ENCODE assay signal across 19 mouse cellular contexts in genomic region chr12:30034681-30035080, GRCm38 (mm10).
A peak's percentile ranks its signal among the peaks of the same experiment; 100 is the strongest.
DNase-seq lines count a peak whose midpoint lies in the region; ATAC-seq lines count a peak whose summit lies in the region.
"Had no signal": no experiment of that assay in that cellular context is flagged by ENCODE, and none has a peak within 500 bp of the region (broad histone marks: within the 10 kb centered on the region; RNA-seq: fewer than 3 reads in every experiment).

No protein-coding gene starts in this region.

- no peak overlapping the region for H3K9ac ChIP-seq in forebrain, embryonic 14.5 days (ENCODE audit: low read length)
- H3K9ac ChIP-seq in kidney, embryonic 16.5 days (replicated peaks; ENCODE audit: low read length): no peak overlapping the region
- H3K9ac ChIP-seq: embryonic facial prominence, embryonic 13.5 days; forebrain, embryonic 15.5 days; hindbrain, embryonic 13.5 days had no signal

- H3K27ac ChIP-seq in forebrain, embryonic 10.5 days: 0 out of 2 replicates have a peak overlapping the region, but pooled peaks have one; percentile 76
- H3K27ac ChIP-seq in forebrain, embryonic 14.5 days (ENCODE audit: low read depth, low read length): no peak overlapping the region
- H3K27ac ChIP-seq in kidney, embryonic 16.5 days (ENCODE audit: low read length): no peak overlapping the region
- H3K27ac ChIP-seq: embryonic facial prominence, embryonic 13.5 days; forebrain, embryonic 15.5 days; hindbrain, embryonic 13.5 days had no signal

- H3K36me3 ChIP-seq in forebrain, embryonic 10.5 days (replicated peaks): no peaks in the 10 kb centered on the region
- H3K36me3 ChIP-seq in forebrain, embryonic 14.5 days (ENCODE audit: control insufficient read depth, insufficient read depth, low read length): no peaks in the 10 kb centered on the region
- no peaks in the 10 kb centered on the region for H3K36me3 ChIP-seq in kidney, embryonic 16.5 days (ENCODE audit: insufficient read depth, low read length)
- H3K36me3 ChIP-seq: embryonic facial prominence, embryonic 13.5 days; forebrain, embryonic 15.5 days; hindbrain, embryonic 13.5 days had no signal

- H3K27me3 ChIP-seq in forebrain, embryonic 10.5 days (ENCODE audit: poor library complexity, severe bottlenecking): no peaks in the 10 kb centered on the region
- no peaks in the 10 kb centered on the region for H3K27me3 ChIP-seq in forebrain, embryonic 14.5 days (replicated peaks; ENCODE audit: control insufficient read depth, insufficient read depth, low read length)
- H3K27me3 ChIP-seq in kidney, embryonic 16.5 days (ENCODE audit: insufficient read depth, low read length): no peaks in the 10 kb centered on the region
- H3K27me3 ChIP-seq: embryonic facial prominence, embryonic 13.5 days; forebrain, embryonic 15.5 days; hindbrain, embryonic 13.5 days; Patski had no signal

- 95% methylated on average over 5 of the region's 5 CpGs for WGBS in forebrain, embryonic 10.5 days
- 89% methylated on average over 5 of the region's 5 CpGs for WGBS in forebrain, embryonic 14.5 days
- 72% methylated on average over 5 of the region's 5 CpGs for WGBS in kidney, embryonic 16.5 days

- no peak overlapping the region for H3K4me3 ChIP-seq in forebrain, embryonic 10.5 days
- H3K4me3 ChIP-seq in forebrain, embryonic 14.5 days (ENCODE audit: low read depth, low read length): no peak overlapping the region
- no peak overlapping the region for H3K4me3 ChIP-seq in kidney, embryonic 16.5 days (ENCODE audit: low read length)
- H3K4me3 ChIP-seq: embryonic facial prominence, embryonic 13.5 days; forebrain, embryonic 15.5 days; hindbrain, embryonic 13.5 days had no signal

- peaks cover 29% of the 10 kb centered on the region for H3K4me1 ChIP-seq in forebrain, embryonic 10.5 days
- peaks cover 5% of the 10 kb centered on the region; the same call in 1 of the 2 replicates for H3K4me1 ChIP-seq in forebrain, embryonic 14.5 days (ENCODE audit: control insufficient read depth, insufficient read depth, low read length)
- 0 out of 2 replicates have a peak, but pooled peaks cover 4% of the 10 kb centered on the region for H3K4me1 ChIP-seq in kidney, embryonic 16.5 days (ENCODE audit: insufficient read depth, low read length)
- H3K4me1 ChIP-seq: embryonic facial prominence, embryonic 13.5 days had no signal

- H3K4me2 ChIP-seq in forebrain, embryonic 14.5 days (ENCODE audit: low read length): no peak overlapping the region
- H3K4me2 ChIP-seq in kidney, embryonic 16.5 days (replicated peaks; ENCODE audit: low read depth, low read length): no peak overlapping the region
- H3K4me2 ChIP-seq: embryonic facial prominence, embryonic 13.5 days; forebrain, embryonic 15.5 days; hindbrain, embryonic 13.5 days had no signal

- H3K9me3 ChIP-seq in forebrain, embryonic 10.5 days: no peaks in the 10 kb centered on the region
- H3K9me3 ChIP-seq in forebrain, embryonic 14.5 days (replicated peaks; ENCODE audit: control insufficient read depth, low read length): no peaks in the 10 kb centered on the region
- no peaks in the 10 kb centered on the region for H3K9me3 ChIP-seq in kidney, embryonic 16.5 days (ENCODE audit: low read length)
- H3K9me3 ChIP-seq: embryonic facial prominence, embryonic 13.5 days; forebrain, embryonic 15.5 days; hindbrain, embryonic 13.5 days had no signal

- DNase-seq in forebrain, embryonic 10.5 days (ENCODE audit: extremely low spot score, low spot score): no peak
- no peak for DNase-seq in forebrain, embryonic 14.5 days (ENCODE audit: low spot score)
- no peak for DNase-seq in kidney, postnatal 36 days
- DNase-seq in retina, postnatal 1 day: peak; percentile 57
- no peak for DNase-seq in retina, embryonic 14.5 days (ENCODE audit: low spot score)
- no peak for DNase-seq in right cerebral cortex, adult 18-20 months
- DNase-seq: adrenal gland, postnatal 14 days; B cell, adult 2 months; cerebellum, adult 11-12 months; cerebellum, adult 9-10 months; cerebellum, postnatal 25 days had no signal

- ATAC-seq in forebrain, embryonic 14.5 days: no peak
- ATAC-seq in kidney, embryonic 16.5 days (ENCODE audit: low FRiP score, low TSS enrichment): peak; percentile 28; the same call in 1 of the 2 replicates
- ATAC-seq: activated CD4-positive, CD25-positive, alpha-beta regulatory T cell, adult 4 months; CD4-positive, CD25-positive, alpha-beta regulatory T cell, adult 4 months; forebrain, embryonic 15.5 days; hindbrain, postnatal 0 days; Patski had no signal
